Mouse (Mus musculus) left cerebral cortex, postnatal 10 days (tissue): ENCODE results near the gene Gatm. TPM values are rescaled to one million over a fixed set of nuclear protein-coding genes. Genes with fewer than 3 reads are reported as not detected.

Experiments used
- DNase-seq, 2 experiments: peaks; one replicate each; pipeline ENCODE4 v3.0.0; 2021 to 2022; ENCODE audit warnings: low spot score in 2 of 2, mixed read lengths in 1 of 2; ENCODE audit errors: extremely low spot score in 1 of 2
- intact Hi-C: fragments of 180-260 bp; cut with DNase I; formaldehyde crosslinking; loops from one replicate; pipeline ENCODE4 v1.15.1; 2025
- total RNA-seq, 2 experiments: library from RNA; stranded (reverse); gene quantifications; 2 replicates each; pipeline ENCODE4 v1.2.3; 2021

Gatm gene
- 10 to 100 TPM; 64.7 to 71.5 TPM for total RNA-seq

GRCm38 (mm10) chr2:122610746-122611653, at the start of gene Gatm:
TSS of gene Gatm (minus strand) at chr2:122611303.
- peak; percentile 73 to 93 for DNase-seq
- intact Hi-C loops, result loop anchor here (5.0 kb wide), 2 partner anchors 39 to 234 kb away; no protein-coding TSS in a partner anchor

- DNase-seq, result no peak
- intact Hi-C loops, result no loop called here
Measured at GRCm38 (mm10) chr2:122659825-122660224, 48.7 kb upstream of the Gatm start.

- intact Hi-C loops, result no loop called here
- DNase-seq, result no peak
Measured at GRCm38 (mm10) chr2:122657707-122658524, 46.8 kb upstream of the Gatm start.

GRCm38 (mm10) chr2:122656767-122657166, 45.7 kb upstream of the Gatm start:
- intact Hi-C loops, result no loop called here

GRCm38 (mm10) chr2:122656052-122656451, 44.9 kb upstream of the Gatm start:
- intact Hi-C loops, result no loop called here
- DNase-seq, result no peak

More at GRCm38 (mm10) chr2:122656767-122657166, 45.7 kb upstream of the Gatm start:
- DNase-seq, result no peak

GRCm38 (mm10) chr2:122652096-122653084, 41.3 kb upstream of the Gatm start:
- intact Hi-C loops, result no loop called here
- DNase-seq, result peak in 1 of 2 experiments; percentile 38

- intact Hi-C loops, result loop anchor here (10.0 kb wide), 1 partner anchor 116 kb away; no protein-coding TSS in a partner anchor
- DNase-seq, result no peak
Measured at GRCm38 (mm10) chr2:122638673-122639072, 27.6 kb upstream of the Gatm start.

- DNase-seq, result no peak
- intact Hi-C loops, result loop anchor here (10.0 kb wide), 1 partner anchor 117 kb away; no protein-coding TSS in a partner anchor
Measured at GRCm38 (mm10) chr2:122638029-122638428, 26.9 kb upstream of the Gatm start.

- DNase-seq, result peak in 1 of 2 experiments; percentile 82
- intact Hi-C loops, result loop anchor here (10.0 kb wide), 1 partner anchor 117 kb away; no protein-coding TSS in a partner anchor
Measured at GRCm38 (mm10) chr2:122637526-122637997, 26.5 kb upstream of the Gatm start.

GRCm38 (mm10) chr2:122636686-122637085, 25.6 kb upstream of the Gatm start, which contains the start of gene AA467197:
TSS of gene AA467197 (plus strand) at chr2:122636986.
- intact Hi-C loops, result loop anchor here (10.0 kb wide), 1 partner anchor 118 kb away; no protein-coding TSS in a partner anchor
- no peak for DNase-seq

GRCm38 (mm10) chr2:122631226-122631801, 20.2 kb upstream of the Gatm start:
- DNase-seq, result peak in 1 of 2 experiments; percentile 62

GRCm38 (mm10) chr2:122630465-122631225, 19.5 kb upstream of the Gatm start:
- peak; percentile 87 to 93 for DNase-seq
- intact Hi-C loops, result loop anchor here (10.0 kb wide), 1 partner anchor 124 kb away; no protein-coding TSS in a partner anchor

More at GRCm38 (mm10) chr2:122631226-122631801, 20.2 kb upstream of the Gatm start:
- intact Hi-C loops, result loop anchor here (10.0 kb wide), 1 partner anchor 123 kb away; no protein-coding TSS in a partner anchor

GRCm38 (mm10) chr2:122629871-122630270, 18.8 kb upstream of the Gatm start:
- no peak for DNase-seq
- intact Hi-C loops, result loop anchor here (2.0 to 10.0 kb wide), 3 partner anchors 59 to 435 kb away; no protein-coding TSS in a partner anchor

- intact Hi-C loops, result loop anchor here (2.0 to 10.0 kb wide), 2 partner anchors 58 to 434 kb away; no protein-coding TSS in a partner anchor
- DNase-seq, result peak; percentile 83 to 86
Measured at GRCm38 (mm10) chr2:122628976-122629375, 17.9 kb upstream of the Gatm start.

GRCm38 (mm10) chr2:122625930-122626329, 14.8 kb upstream of the Gatm start:
- intact Hi-C loops, result loop anchor here (10.0 kb wide), 1 partner anchor 431 kb away; no protein-coding TSS in a partner anchor
- no peak for DNase-seq
